Mouse (Mus musculus) urinary bladder, adult 2 months (tissue): ENCODE data around the gene Kif26b. TPM values are rescaled to one million over a fixed set of nuclear protein-coding genes. Genes with fewer than 3 reads are reported as not detected.

Experiments
- DNase-seq: peaks from one replicate; pipeline ENCODE4 v3.0.0; 2022; ENCODE audit warnings: low spot score
- polyA plus RNA-seq: library from polyadenylated mRNA; depleted of rRNA; stranded (reverse); fragments of >200 nt; gene quantifications from 2 replicates; pipeline ENCODE4 v1.2.3, GENCODE M21; 2012

Gene Kif26b
- polyA plus RNA-seq, 1 experiment, result 1.4 TPM

DNA sequence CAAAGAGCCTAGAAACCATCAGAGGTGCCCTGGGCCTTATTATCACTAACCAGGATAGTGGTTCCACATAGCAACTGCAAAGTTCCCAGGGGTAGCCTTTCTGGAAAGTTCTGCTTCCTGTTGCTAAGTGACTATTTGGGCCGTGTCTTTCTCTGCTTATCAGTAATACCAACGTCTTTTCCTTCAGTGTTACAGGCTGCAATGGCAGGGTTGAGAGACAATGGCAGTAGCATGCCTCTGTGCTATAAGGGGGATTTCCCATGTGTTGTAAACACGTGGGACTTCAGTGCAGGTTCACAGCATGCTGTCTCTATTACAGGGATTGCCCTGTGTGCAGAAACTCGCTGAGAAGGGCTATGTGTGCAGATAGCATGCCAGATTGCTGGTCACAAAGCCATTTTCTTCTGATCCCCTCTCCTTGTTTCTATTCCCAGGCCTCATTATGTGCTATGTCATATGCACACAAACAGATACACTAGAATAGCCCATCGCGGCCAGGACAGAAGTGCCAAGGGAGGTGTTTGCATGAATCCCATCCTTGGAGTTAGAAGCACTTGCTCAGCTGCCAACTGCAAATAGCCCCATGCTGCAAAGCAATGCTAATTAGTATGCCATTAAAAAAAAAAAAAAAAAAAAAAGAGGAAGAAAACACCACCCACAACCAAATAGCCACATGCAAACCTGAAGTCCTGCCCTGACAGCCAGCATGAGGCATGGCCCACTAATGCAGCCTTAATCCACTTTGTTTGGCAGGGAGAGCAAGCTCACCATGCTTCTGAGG, 384.2 kb downstream of the Kif26b start:
- no peak for DNase-seq

DNA sequence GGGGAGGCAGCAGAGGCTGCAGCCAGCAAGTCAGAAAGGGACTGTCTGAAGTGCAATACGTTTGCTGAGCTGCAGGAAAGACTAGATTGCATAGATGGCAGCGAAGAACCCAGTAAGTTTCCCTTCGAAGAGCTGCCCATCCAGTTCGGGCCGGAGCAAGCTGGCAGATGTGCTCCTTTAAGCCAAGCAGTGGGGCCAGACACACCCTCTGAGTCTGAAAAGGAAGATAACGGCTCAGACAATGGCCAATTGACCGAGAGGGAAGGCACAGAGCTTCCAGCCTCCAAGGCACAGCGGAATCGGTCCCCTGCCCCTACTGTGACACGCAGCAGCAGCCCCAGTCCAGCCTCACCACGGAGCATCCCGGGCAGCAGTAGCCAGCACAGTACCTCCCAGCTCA, 386.1 kb downstream of the Kif26b start:
- DNase-seq, result no peak

DNA sequence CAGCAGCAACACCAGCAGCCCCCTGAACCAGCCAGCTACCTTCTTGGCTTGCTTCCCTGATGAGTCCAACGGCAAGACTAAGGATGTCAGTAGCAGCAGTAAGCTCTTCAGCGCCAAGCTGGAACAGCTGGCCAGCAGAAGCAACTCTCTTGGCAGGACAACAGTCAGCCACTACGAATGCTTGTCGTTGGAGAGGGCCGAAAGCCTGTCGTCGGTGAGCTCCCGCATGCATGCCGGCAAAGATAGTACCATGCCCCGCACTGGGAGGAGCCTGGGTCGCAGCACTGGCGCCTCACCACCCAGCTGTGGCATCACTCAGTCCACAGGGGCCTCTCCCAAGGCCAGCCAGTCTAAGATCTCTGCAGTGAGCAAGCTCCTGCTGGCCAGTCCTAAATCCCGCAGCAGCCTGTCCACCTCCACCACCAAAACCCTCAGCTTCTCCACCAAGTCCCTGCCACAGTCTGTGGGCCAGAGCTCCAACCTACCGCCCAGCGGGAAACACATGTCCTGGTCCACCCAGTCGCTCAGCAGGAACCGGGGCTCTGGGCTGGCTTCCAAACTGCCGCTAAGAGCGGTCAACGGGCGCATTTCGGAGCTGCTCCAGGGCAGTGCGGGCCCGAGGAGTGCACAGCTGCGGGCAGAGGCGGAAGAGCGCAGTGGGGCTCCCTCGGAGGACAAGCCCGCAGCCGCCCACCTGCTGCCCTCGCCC, 388.4 kb downstream of the Kif26b start:
- DNase-seq, result no peak

DNA sequence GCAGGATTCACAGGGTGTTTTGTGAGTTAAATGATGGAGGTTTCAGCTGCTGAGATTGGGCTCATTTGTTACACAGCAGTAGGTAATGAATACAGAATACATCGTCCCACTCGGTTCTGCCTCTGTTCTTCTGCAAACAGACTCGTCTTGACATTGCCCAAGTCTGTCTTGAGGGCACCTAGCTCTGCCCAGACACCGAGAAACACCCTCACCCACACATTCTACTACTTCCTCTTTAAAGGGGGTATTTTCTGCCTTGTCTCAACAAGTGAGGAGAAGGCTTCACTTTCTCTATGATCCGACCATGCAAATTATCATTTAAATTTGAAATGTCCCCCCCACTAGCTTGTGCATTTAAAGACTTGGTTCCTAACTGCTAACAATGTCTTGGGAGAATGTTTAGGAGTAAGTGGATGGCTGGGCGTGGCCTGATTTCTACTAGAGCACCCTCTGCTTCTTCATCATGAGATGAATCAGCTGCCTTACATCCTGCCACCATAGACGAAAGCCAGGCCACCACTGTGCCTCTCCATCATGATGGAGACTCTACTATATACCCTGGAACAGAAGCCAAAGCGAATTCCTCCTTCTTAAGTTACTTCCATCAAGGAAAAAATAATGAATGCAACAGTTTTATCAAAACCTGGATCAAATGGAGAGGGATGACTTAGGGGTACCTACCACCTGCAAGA, 395.7 kb downstream of the Kif26b start:
- no peak for DNase-seq

DNA sequence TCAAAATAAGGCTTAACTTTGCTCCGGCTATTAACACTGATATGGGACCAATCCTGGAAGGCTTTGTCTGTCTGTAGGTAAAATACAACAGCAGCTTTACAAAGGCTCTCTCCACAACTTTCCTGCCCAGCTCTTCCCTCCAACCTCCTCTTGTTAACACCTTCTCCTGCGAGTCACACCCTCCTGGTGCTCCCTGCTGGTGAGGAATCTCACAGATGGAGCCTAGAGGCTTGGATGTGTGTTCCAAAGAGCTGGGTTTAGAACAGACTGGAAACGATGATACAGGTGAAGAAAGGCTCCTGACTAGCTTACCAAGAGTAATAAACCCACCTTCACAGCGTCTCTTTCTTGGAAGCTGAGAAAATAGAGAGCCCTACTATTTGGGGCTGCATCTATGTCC, 400.6 kb downstream of the Kif26b start:
- no peak for DNase-seq

DNA sequence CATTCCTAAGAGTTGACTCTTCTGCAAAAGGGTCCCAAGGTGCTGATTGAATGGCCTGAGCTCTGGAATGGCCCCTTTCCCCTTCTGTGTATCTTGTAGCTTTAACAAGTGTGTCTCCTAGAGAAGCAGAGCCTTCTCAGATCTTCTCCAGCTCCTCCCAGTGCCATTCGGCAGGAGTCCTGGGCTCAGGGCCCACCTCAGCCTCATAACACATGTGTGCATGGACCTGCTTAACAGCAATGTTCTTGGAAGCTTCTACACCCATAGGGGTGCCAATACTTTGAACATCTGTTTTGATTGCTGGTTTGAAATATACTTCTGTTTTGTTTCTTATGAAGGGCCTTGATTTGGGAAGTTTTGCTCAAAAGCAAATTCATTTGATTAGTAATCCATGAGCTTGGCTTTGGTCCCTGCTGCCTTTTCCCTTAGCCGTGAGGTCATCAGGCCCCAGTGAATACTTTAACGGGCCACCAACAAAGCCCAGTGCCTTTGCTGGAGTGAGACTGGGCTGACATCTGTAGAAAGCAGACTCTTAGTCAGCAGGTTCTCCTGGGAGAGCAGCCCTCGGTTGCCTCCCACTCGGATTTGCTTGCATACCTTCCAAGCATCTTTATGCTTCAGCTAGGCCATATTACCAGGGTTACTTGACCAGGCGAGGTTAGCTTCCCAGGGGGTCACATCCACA, 405.2 kb downstream of the Kif26b start:
- DNase-seq, result no peak

DNA sequence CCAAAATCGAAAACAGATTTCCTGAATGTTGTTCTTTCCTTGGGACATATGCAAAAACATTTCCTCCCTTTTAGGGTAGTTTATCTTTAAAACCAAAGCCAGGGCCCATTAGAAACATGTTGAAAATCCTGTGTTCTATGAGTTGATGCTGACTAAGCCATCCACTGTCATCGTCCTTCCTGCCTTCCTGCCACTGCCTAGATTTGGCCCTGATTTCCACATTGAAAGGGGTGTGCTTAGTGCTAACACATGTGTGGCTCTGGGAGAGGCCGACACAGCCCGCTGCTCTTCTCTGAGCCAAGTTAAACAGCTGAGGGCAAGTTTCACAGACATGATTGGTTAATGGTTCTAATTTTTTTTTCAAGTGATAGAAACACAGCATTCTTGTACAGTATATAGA, 407.5 kb downstream of the Kif26b start:
- no peak for DNase-seq

DNA sequence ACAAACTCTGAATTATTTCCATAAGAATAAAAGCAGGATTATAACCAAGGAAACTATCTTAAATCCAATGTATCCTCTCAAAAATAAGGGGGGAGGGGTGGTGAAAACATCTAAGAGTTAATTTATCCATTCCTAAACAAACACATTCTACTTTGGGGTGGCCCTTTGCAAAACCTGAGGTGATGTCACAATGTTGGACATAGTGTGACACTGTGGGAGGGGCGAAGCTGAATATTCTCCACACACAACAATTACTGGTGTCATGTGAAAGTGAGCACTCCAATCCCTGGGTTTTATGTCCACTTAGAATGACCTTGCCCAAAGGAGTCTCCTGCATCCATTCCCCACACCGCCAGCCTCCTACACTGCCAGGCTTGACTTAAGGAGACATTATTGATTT, 408.1 kb downstream of the Kif26b start:
- DNase-seq, result no peak

DNA sequence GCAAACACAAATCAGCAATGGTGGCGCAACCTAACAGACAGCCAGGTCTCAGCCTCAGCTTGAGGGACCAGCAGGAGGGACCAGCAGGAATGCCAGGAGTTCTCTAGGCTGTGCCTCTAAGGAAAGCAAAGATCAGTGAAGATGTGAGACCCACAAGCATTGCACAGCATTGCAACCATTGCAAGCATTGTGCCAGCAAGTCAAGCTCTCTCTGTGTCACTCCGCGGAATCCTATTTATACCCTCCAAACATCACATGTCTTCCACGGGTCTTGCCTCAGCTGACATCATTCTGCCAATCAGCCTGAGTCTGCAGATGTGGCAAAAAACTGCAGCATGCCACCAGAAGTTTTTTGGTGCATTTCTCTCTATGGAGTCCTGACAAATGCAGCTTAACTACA, 411.4 kb downstream of the Kif26b start:
- DNase-seq, result no peak

DNA sequence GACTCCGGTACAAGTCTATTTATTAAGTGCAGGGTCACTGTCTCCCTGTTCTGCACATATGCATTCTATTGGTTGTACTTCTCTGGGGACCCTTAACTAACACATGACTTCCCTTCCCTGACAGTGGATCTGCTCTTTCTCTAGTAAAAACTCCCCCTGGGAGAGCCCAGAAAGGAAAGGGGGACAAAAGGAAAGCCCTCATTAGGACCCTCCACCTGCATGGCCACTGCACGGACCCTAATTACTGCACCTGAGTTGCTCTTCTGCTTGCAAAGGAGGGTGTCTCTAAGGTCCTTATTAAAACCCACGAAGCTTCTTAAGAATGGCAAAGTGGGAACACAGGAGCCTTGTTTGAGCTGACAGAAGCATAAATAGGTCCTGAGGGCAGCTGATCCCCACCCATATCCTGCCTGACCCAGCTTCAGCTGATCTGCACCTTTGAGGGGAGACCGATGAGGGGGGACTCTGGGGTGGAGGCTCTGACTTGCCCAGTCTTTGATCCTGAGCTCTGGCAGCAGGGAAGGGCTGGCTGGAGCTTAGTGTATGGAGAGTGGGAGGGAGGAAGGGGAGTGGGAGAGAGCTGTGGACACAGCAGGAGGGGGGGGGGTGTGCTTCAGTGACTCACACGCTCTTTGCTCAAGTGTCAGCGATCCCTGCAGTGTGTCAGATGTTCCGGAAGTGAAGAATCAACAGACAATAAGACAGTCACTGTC, 413.5 kb downstream of the Kif26b start:
- no peak for DNase-seq

DNA sequence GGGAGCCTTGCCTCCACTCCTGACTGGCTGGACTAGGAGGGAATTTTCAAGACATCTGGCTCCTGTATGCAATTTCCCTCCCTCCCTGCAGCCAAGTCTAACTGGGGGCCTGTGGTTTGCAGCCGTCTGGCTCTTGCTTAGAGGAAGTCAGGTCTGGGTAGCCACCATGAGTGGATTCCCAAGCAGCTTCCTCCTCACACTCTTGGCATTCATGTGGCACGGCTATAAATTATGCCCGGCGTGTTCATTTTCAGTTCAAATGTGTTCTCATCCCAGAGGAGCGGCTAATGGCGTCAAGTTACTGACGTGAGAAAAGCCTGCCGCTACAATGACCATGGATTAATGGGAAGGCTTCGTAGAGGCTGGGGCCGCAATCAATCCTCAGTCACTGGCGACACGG, 424.0 kb downstream of the Kif26b start:
- DNase-seq, result no peak

DNA sequence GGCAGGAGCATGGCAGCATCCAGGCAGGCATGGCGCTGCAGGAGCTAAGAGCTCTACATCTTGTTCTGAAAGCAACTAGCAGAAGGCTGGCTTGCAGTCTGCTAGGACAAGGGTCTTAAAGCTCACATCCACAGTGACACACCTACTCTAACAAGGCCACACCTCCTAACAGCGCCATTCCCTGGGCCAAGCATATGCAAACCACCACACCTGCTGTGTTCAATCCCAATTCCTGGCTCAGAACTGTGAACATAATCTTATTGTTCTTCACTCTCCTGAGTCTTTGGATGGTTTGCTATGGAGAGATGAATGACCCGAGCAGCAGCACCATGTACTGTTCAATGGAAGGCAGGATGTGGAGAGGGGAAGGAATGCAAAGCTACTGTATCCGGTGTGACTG, 429.7 kb downstream of the Kif26b start:
- DNase-seq, result no peak

DNA sequence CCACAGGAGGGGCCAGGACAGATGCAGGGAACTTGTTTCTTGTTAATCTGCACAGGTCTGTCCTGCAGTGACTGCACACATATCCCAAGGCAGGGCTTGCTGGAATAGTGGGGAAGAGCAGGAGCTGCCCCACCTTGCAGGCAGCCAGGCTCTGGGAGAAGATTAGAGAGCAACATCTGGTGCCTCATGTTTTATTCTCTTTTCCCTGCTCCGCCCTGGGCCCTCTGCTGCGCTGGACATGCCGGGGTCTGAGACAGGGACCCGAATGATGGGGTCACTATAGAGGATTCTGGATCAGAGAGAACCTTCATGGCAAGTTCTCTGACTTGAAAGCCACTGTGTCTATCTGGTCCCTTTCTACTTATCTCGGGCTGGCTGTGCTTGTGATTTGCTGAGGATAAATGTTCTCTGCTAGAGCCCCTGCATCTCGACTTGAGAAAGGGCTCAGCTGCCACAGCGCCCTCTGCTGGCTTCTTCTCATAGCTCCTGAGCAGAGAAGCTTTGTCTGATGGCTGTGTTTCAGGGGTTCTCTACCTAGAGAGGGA, 431.2 kb downstream of the Kif26b start:
- peak; percentile 37 for DNase-seq

DNA sequence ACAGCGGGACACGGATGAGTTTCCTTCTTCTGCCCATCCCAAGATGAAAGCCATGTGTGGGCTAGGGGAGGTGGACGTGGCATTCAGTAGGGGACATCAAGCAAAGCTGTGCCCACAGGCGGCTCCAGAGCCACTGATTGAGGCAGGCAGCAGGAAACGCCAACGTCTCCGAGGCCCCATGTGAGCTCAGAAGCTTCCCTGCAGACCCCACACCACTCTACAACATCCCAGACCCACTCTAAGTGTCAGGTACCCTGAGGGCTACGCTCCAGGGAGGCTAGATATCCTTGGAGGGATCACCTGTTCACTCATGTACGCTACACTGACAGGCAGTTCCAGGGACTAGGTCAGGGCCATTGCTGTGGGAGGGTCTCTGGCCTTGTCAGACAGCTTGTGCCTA, 432.7 kb downstream of the Kif26b start:
- DNase-seq, result no peak

DNA sequence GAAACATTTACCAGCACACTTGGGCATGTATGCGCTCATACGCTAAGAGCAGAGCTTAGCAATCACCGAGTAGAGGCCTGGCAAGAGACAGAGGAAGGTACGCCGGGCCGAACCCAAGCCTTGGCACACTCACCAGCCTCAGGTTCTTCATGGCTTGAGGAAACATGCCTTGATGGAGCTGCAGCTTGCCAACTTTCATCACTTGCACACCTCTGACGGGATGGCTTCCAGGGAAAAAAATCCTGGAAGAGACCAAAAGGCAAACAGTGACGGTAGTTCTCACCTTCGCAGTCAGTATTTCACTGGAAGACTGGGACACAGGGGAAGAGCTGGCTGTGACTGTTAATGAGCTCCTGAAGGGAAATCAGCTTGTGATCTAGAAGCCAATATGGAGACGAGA, 443.1 kb downstream of the Kif26b start:
- DNase-seq, result no peak

DNA sequence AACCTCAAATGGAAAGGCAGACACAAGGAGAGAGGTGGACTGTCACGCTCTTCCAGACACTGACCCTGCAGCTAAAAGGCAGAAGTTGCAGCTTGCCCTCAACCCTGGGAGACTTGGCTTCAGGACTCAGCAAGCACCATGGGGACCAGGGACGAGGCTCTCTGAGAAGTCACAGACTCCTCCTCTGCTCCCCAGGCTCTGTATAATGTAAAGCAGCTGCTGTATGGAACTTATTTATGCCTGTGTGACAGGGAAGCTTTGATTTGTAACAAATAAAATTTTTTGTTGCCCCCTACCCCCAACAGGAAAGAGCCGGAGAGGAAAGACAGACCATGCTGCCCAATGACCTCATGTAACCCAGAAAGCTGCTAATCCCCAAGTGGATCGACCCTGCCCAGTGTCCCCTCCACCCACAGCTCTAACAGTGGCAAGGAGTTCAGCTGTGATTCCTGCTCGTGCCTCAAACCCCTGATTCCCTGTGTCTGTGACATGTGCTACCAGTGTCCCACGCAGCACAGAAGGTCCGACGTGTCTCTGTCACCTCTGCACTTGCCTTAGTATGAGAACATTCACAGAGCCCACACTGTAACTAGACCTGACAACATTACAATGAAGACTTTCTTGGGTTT, 449.8 kb downstream of the Kif26b start:
- DNase-seq, result no peak

DNA sequence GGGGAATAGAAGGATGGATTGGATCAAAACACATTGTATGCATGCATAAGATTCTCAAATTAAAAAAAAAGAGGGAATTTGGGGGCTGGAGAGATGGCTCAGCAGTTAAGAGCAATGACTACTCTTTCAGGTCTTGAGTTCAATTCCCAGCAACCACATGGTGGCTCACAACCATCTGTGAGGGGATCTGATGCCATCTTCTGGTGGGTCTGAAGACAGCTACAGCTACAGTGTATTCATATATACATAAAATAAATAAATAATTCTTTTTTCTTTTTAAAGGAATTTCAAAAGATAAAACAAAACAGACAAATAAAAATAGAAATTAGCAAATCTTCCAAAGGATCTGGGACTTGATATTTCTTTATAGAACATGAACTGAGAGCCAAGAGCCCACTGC, 451.3 kb downstream of the Kif26b start:
- DNase-seq, result no peak

DNA sequence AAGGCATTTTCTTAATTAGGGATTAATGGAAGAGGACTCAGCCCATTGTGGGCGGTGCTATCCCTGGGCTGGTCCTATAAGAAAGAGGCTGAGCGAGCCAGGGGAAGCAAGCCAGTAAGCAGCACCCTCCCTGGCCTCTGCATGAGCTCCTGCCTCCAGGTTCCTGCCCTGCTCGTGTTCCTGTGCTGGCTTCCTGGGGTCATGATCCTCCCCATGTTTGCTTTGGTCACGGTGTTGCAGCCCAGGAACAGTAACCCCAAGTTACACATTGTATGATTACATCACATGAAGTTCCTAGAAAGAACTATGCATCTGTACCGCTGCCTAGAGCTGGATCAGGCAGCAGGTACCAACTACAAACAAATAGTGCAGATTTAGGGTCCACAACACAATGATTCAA, 452.7 kb downstream of the Kif26b start:
- DNase-seq, result no peak

DNA sequence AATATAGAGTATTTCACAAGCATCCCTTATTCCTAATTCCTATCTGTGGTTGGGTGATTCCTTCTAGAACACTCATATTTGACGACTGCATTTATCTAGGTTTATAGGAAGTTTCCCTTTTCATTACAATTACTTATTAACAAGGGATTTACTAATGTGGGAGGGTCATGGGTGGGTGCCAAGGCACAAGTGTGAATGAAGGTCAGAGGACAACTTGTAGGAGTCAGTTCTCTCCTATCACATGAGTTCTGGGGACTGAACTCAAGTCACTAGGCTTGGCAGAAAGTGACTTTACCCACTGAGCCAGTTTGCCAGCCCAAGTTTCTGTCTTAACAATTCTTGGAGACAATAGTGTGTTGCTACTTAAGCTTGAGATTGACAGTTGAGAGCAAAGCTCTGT, 459.3 kb downstream of the Kif26b start:
- DNase-seq, result no peak
